Mouse (Mus musculus) small intestine, adult 2 months (tissue): ENCODE measurements around the gene Prss16. TPM values are rescaled to one million over a fixed set of nuclear protein-coding genes. Genes with fewer than 3 reads are reported as not detected.

Experiments
- H3K27ac ChIP-seq: fragments of 200-500 bp; 2 replicates; pipeline ENCODE4 v1.5.1; 2012; ENCODE audit warnings: low read depth, low read length, control low read depth, inconsistent platforms; ENCODE audit not compliant: insufficient read depth
- H3K27me3 ChIP-seq: fragments of 200-500 bp; 2 replicates; pipeline ENCODE4 v1.6.1; 2012; ENCODE audit warnings: mild to moderate bottlenecking, moderate library complexity, low read length, inconsistent platforms; ENCODE audit not compliant: control insufficient read depth, insufficient read depth
- H3K36me3 ChIP-seq: fragments of 200-500 bp; 2 replicates; pipeline ENCODE4 v1.6.1; 2012; ENCODE audit warnings: mild to moderate bottlenecking, low read length, control low read depth, inconsistent platforms; ENCODE audit not compliant: control insufficient read depth, insufficient read depth
- H3K4me1 ChIP-seq: fragments of 200-500 bp; 2 replicates; pipeline ENCODE4 v1.6.1; 2012; ENCODE audit warnings: low read length, inconsistent platforms, mixed read lengths; ENCODE audit not compliant: control insufficient read depth, insufficient read depth, insufficient read length
- H3K4me3 ChIP-seq: fragments of 200-500 bp; 2 replicates; pipeline ENCODE4 v1.5.1; 2012; ENCODE audit warnings: low read depth, mild to moderate bottlenecking, control low read depth, inconsistent platforms, low read length, moderate library complexity
- CTCF ChIP-seq: fragments of 200-500 bp; IDR thresholded peaks from 2 replicates; pipeline ENCODE4 v1.5.1; 2012; ENCODE audit warnings: low read depth, mild to moderate bottlenecking, control low read depth, inconsistent platforms, low read length, moderate library complexity, mixed read lengths; ENCODE audit not compliant: insufficient replicate concordance, insufficient read length; ENCODE audit errors: extremely low read depth
- POLR2A ChIP-seq: fragments of 200-500 bp; IDR thresholded peaks from 2 replicates; pipeline ENCODE4 v1.6.1; 2012; ENCODE audit warnings: low read depth, mild to moderate bottlenecking, control low read depth, inconsistent platforms, low read length, moderate library complexity
- WGBS: fragments of 180-500 bp; shearing (Covaris S2); methylation state at CpG from one replicate; pipeline ENCODE4 v1.1.7; 2018; 5-methylcytosine and 5-hydroxymethylcytosine counted together
- polyA plus RNA-seq: library from polyadenylated mRNA; depleted of rRNA; stranded (reverse); fragments of >200 nt; gene quantifications from 2 replicates; pipeline ENCODE4 v1.2.3, GENCODE M21; 2012

Gene Prss16
- polyA plus RNA-seq, 1 experiment, result 2.0 TPM

DNA sequence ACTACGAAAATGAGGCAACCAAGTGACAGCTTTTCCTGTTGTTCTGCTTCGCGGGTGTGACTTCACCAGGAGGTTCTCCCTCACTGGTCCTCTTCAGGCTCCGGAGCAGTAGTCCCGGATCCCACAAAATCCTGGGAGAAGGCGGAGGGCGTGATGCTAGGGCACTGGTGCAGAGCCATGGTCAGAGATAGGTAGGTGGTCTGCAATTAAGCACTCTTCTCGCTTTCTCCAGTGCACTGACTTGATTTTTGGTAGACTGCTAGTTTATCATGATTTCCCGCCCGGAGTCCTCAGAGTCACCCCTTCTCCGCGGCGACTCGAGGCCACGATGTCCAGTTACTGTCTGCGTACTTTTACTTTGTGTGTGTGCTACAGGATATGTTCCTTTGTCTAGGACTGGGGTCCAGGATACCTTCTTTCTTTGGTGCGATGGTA, 4.9 kb upstream of the Prss16 start:
- peak overlapping the region; percentile 5; the same call in 1 of the 2 replicates for H3K4me3 ChIP-seq

DNA sequence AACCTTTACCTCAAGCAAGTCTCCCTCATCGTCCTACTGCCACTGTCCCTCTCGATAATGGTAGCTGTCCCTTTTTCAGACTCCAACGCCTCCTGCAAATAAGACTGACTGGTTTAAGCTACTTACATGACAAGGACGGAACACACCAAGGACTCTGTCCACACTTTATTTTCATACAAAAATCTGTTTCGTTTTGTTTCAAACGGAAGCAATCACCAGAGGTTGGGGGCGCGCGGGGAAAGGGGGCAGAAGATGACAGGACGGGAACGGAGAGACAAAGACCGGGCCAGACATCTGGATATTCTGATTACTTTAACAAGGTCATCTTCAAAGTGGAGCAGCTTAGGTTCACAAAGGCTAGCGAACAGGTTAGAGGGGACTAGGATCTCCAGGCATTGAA, 4.2 kb upstream of the Prss16 start:
- Histone ChIP-seq H3K4me3 (no peak overlapping the region), H3K36me3 (no peaks in the 10 kb centered on the region), H3K4me1 (0 out of 2 replicates have a peak, but pooled peaks cover 4% of the 10 kb centered on the region), H3K27ac (no peak overlapping the region), H3K27me3 (peaks cover 37% of the 10 kb centered on the region)
- no peak for TF ChIP-seq POLR2A
- no peak for TF ChIP-seq CTCF
- WGBS, result 27% methylated on average over 13 of the region's 13 CpGs

More for the DNA sequence above, 4.9 kb upstream of the Prss16 start:
- no peak overlapping the region for H3K27ac ChIP-seq
- no peaks in the 10 kb centered on the region for H3K36me3 ChIP-seq
- TF ChIP-seq POLR2A (no peak), CTCF (no peak)
- peaks cover 31% of the 10 kb centered on the region for H3K27me3 ChIP-seq
- 0 out of 2 replicates have a peak, but pooled peaks cover 4% of the 10 kb centered on the region for H3K4me1 ChIP-seq
- WGBS, result 19% methylated on average over 17 of the region's 17 CpGs

DNA sequence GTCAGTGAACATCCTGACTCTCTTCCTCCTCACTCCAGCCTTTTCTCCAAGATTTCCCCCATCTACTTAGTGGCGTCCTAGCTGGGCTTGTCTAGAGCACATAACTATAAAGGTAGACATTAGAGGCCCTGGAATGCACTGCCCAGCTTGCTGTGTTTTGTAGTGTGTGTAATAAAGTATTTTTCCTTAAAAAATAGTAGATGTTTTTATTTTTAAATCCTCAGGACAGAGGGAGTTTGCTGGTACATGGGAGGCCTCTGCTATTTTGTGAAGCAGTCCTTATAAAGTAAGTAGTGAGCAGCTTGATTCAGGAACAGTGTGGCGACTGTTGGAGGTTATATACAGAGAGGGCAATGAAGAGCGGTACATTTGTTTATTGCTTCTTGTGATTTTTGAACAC, 835 bp downstream of the Prss16 start:
- TF ChIP-seq POLR2A (no peak), CTCF (no peak)
- H3K36me3 ChIP-seq, result no peaks in the 10 kb centered on the region
- 88% methylated on average over 3 of the region's 3 CpGs for WGBS
- H3K4me3 ChIP-seq, result no peak overlapping the region
- H3K27ac ChIP-seq, result no peak overlapping the region
- H3K4me1 ChIP-seq, result peaks cover 7% of the 10 kb centered on the region
- peaks cover 70% of the 10 kb centered on the region for H3K27me3 ChIP-seq

DNA sequence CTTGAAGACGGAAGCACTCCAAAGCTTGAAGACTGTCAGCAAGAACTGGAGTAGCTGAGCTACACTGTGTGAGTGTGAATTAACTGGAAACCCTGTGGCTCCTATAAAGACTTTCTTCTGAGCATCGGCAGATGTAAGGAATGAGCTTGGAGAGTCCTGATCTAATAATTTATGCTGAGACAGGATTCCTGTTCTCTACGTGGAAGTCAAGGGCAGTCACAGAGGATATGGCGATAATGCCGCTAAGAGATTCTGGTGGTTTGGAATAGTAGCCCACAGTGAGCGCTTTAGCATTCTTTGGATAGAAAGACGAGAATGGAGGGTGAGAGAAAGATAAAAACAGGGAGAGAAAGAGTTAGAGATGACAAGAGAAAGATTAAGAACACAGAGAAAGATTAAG, 1.7 kb downstream of the Prss16 start:
- 75% methylated on average over 7 of the region's 7 CpGs for WGBS
- peaks cover 71% of the 10 kb centered on the region for H3K27me3 ChIP-seq
- H3K4me1 ChIP-seq, result peaks cover 7% of the 10 kb centered on the region
- TF ChIP-seq CTCF (no peak), POLR2A (no peak)
- no peaks in the 10 kb centered on the region for H3K36me3 ChIP-seq
- no peak overlapping the region for H3K4me3 ChIP-seq
- H3K27ac ChIP-seq, result no peak overlapping the region

DNA sequence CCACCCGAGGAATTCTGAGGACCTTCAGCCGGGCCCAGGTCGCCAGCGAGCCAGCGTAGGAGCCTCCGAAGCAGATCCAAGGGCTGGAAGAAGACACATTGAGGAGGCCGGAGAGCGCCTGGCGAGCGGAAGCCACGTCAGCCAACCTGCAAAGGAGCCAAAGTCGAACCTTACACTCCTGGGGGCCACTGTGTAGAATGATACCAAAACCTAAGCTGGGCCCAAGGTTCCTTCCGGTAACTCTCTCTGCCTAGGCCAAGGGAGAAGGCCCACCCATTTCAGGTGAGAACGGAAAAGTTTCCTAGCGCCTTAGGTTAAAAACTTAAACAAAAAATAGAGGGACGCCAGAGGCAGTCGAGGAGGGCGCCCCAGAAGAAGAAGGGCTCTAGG, 2.4 kb downstream of the Prss16 start:
- H3K27me3 ChIP-seq, result peaks cover 66% of the 10 kb centered on the region
- no peak overlapping the region for H3K27ac ChIP-seq
- no peaks in the 10 kb centered on the region for H3K36me3 ChIP-seq
- peaks cover 7% of the 10 kb centered on the region for H3K4me1 ChIP-seq
- peak overlapping the region; percentile 54 for H3K4me3 ChIP-seq
- 11% methylated on average over 18 of the region's 18 CpGs for WGBS
- TF ChIP-seq CTCF, result no peak
- no peak for TF ChIP-seq POLR2A

DNA sequence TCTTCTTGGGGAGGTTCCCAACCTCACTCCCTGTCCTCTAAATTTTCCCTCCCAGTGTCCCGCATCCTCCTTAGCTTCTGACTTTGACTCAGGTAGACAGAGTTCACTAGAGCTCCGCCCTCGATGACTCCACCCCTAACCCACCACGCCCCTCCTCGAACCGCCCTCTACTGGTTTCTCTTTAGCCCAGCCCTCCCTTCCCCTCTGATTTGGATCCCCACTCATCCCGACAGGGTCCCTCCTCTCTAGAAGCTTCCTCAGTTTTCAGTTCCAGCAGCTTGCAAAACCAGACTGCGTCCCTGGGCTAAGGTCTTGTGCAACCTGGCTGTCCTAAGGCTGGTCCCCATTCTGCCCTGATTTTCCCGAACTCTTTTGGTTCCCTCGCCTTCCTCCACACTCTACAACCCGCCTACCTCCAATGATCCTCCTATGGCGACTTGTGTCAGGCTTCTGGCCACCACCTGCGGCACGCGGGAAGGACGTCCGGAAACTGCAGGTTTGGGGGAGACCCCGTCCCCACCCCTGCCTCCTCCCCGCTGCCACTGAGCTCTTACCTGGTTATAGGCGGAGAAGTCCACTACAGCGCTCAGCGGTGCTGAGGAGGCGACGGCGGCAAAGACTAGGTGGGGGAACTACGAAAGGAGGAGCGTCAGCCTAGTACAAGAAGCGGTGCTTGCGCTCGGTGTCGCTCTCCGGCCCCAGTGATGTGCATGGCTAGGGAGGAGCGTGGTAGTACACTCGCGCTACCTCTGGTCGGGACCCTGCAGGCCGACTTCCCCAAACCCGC, 3.0 kb downstream of the Prss16 start:
- H3K27me3 ChIP-seq, result peaks cover 68% of the 10 kb centered on the region
- no peak overlapping the region for H3K27ac ChIP-seq
- peaks cover 7% of the 10 kb centered on the region for H3K4me1 ChIP-seq
- TF ChIP-seq CTCF, result no peak
- TF ChIP-seq POLR2A, result no peak
- peak overlapping the region; percentile 54 for H3K4me3 ChIP-seq
- H3K36me3 ChIP-seq, result no peaks in the 10 kb centered on the region
- 1% methylated on average over 38 of the region's 38 CpGs for WGBS

DNA sequence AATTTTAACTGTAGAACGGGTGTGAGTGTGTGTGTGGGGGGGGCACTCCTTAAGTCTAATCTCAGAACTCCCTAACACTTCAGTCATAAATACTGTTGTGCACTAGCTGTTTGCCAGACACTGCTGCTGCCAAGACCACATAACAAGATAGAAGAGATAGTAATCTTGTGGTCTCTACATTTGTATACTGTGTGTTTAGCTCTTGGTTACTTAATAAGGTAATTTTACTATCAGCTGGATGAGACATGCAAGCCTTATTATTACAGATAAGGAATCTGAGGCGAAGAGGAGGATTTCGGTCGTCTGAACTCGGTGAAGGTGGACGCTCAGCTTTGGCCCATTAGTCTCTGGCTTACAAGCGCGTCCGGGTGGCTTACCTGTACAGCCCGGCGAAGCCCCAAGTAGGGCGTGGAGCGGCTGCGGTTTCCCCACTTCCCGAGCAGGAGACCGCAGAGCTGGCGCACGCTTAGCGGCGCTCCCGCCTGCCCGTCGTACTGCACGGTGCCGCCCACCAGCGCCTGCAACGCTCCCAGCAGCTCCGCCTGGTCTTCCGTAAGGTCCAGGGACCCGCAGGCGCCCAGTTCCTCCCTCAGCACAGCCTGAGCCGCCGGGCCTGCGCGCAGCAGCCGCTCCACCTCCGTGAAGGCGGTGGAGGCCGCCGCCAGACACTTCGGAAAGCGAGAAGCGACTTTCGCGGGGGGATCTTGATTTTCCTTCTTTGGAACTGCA, 3.8 kb downstream of the Prss16 start:
- H3K4me3 ChIP-seq, result peak overlapping the region; percentile 54
- H3K27me3 ChIP-seq, result peaks cover 63% of the 10 kb centered on the region
- TF ChIP-seq CTCF (no peak), POLR2A (no peak)
- H3K27ac ChIP-seq, result no peak overlapping the region
- peaks cover 7% of the 10 kb centered on the region for H3K4me1 ChIP-seq
- H3K36me3 ChIP-seq, result no peaks in the 10 kb centered on the region
- under 1% methylated on average over 45 of the region's 45 CpGs for WGBS
